Mouse (Mus musculus) limb, embryonic 11.5 days (tissue): ENCODE results near the gene Gm26741. TPM values are rescaled to one million over a fixed set of nuclear protein-coding genes. Genes with fewer than 3 reads are reported as not detected.

Source experiments
- ATAC-seq: fragments of 200-750 bp; cut with Nextera tagmentation; 2 replicates; pipeline ENCODE4 v1.8.0; 2017; ENCODE audit warnings: low read depth; ENCODE audit not compliant: insufficient number of reproducible peaks, low FRiP score, low TSS enrichment
- DNase-seq: peaks from one replicate; pipeline ENCODE4 v3.0.0-alpha.2; 2015; ENCODE audit warnings: low spot score
- H3K27ac ChIP-seq: fragments of 300-500 bp; sonication (generic); replicated peaks from 2 replicates; pipeline ENCODE4 v1.5.1; 2014; ENCODE audit warnings: low read depth, mild to moderate bottlenecking, low read length
- H3K27me3 ChIP-seq: fragments of 300-500 bp; sonication (generic); 2 replicates; pipeline ENCODE4 v1.6.1; 2014; ENCODE audit warnings: mild to moderate bottlenecking, low read length, mixed read lengths; ENCODE audit not compliant: control insufficient read depth, insufficient read depth
- H3K36me3 ChIP-seq: fragments of 300-500 bp; sonication (generic); 2 replicates; pipeline ENCODE4 v1.6.1; 2014; ENCODE audit warnings: mild to moderate bottlenecking, low read length, moderate library complexity, mixed read lengths; ENCODE audit not compliant: control insufficient read depth, insufficient read depth
- H3K4me1 ChIP-seq: fragments of 300-500 bp; sonication (generic); 2 replicates; pipeline ENCODE4 v1.6.1; 2014; ENCODE audit warnings: low read length, mixed read lengths; ENCODE audit not compliant: control insufficient read depth, insufficient read depth
- H3K4me2 ChIP-seq: fragments of 300-500 bp; sonication (generic); 2 replicates; pipeline ENCODE4 v1.6.1; 2014; ENCODE audit warnings: low read depth, mild to moderate bottlenecking, moderate library complexity; ENCODE audit not compliant: severe bottlenecking
- H3K4me3 ChIP-seq: fragments of 300-500 bp; sonication (generic); 2 replicates; pipeline ENCODE4 v1.5.1; 2014; ENCODE audit warnings: low read depth, low read length
- H3K9ac ChIP-seq: fragments of 300-500 bp; sonication (generic); 2 replicates; pipeline ENCODE4 v1.6.1; 2014; ENCODE audit warnings: mild to moderate bottlenecking, low read length
- H3K9me3 ChIP-seq: fragments of 300-500 bp; sonication (generic); 2 replicates; pipeline ENCODE4 v1.6.1; 2016; ENCODE audit warnings: low read length; ENCODE audit not compliant: control insufficient read depth
- WGBS: fragments of 180-500 bp; shearing (Covaris S2); extraction: QIAGEN DNeasy Blood & Tissue Kit; methylation state at CpG from one replicate; pipeline ENCODE4 v1.1.7; 2014; 5-methylcytosine and 5-hydroxymethylcytosine counted together
- polyA plus RNA-seq: library from polyadenylated mRNA; unstranded; fragments of >200 nt; fragmentation: Nextera tagmentation; extraction: Ambion mirVana; gene quantifications from 2 replicates; pipeline ENCODE4 v1.2.1, GENCODE M21; 2014

Gm26741 gene
- polyA plus RNA-seq, 1 experiment from 2014 or later, result not detected

GRCm38 (mm10) chr10:52360862-52361609 is 2.5 kb downstream of the Gm26741 start:
- no peak for DNase-seq
- Histone ChIP-seq H3K27me3 (no peaks in the 10 kb centered on the region), H3K9me3 (no peaks in the 10 kb centered on the region), H3K27ac (no peak overlapping the region), H3K4me2 (no peak overlapping the region), H3K4me3 (no peak overlapping the region), H3K36me3 (no peaks in the 10 kb centered on the region), H3K9ac (no peak overlapping the region), H3K4me1 (no peaks in the 10 kb centered on the region)
- 90% methylated on average over 9 of the region's 9 CpGs for WGBS
- ATAC-seq, result no peak

- WGBS, result 88% methylated on average over 4 of the region's 4 CpGs
- Histone ChIP-seq H3K27me3 (no peaks in the 10 kb centered on the region), H3K36me3 (no peaks in the 10 kb centered on the region), H3K4me3 (no peak overlapping the region), H3K4me2 (no peak overlapping the region), H3K9ac (no peak overlapping the region), H3K9me3 (no peaks in the 10 kb centered on the region), H3K4me1 (no peaks in the 10 kb centered on the region), H3K27ac (no peak overlapping the region)
- ATAC-seq, result no peak
- no peak for DNase-seq
Observed at GRCm38 (mm10) chr10:52368376-52368775, 9.8 kb downstream of the Gm26741 start.

GRCm38 (mm10) chr10:52373834-52374233 is 15.3 kb downstream of the Gm26741 start:
- WGBS, result 73% methylated on average over 4 of the region's 4 CpGs
- no peaks in the 10 kb centered on the region for H3K4me1 ChIP-seq

GRCm38 (mm10) chr10:52374651-52375050 is 16.1 kb downstream of the Gm26741 start:
- H3K4me2 ChIP-seq, result no peak overlapping the region
- no peak overlapping the region for H3K27ac ChIP-seq
- H3K9ac ChIP-seq, result no peak overlapping the region
- DNase-seq (no peak), ATAC-seq (no peak)
- H3K36me3 ChIP-seq, result no peaks in the 10 kb centered on the region
- H3K27me3 ChIP-seq, result no peaks in the 10 kb centered on the region
- H3K4me3 ChIP-seq, result no peak overlapping the region
- no peaks in the 10 kb centered on the region for H3K9me3 ChIP-seq
- 0 out of 2 replicates have a peak, but pooled peaks cover 3% of the 10 kb centered on the region for H3K4me1 ChIP-seq

More at GRCm38 (mm10) chr10:52373834-52374233, 15.3 kb downstream of the Gm26741 start:
- no peak overlapping the region for H3K9ac ChIP-seq
- H3K9me3 ChIP-seq, result no peaks in the 10 kb centered on the region
- H3K4me2 ChIP-seq, result no peak overlapping the region
- H3K27ac ChIP-seq, result no peak overlapping the region
- no peaks in the 10 kb centered on the region for H3K27me3 ChIP-seq
- no peak overlapping the region for H3K4me3 ChIP-seq
- no peaks in the 10 kb centered on the region for H3K36me3 ChIP-seq
- no peak for DNase-seq
- no peak for ATAC-seq

GRCm38 (mm10) chr10:52376422-52376821 is 17.9 kb downstream of the Gm26741 start:
- Histone ChIP-seq H3K9me3 (no peaks in the 10 kb centered on the region), H3K4me2 (no peak overlapping the region), H3K36me3 (no peaks in the 10 kb centered on the region), H3K27ac (no peak overlapping the region), H3K27me3 (no peaks in the 10 kb centered on the region), H3K9ac (no peak overlapping the region), H3K4me1 (0 out of 2 replicates have a peak, but pooled peaks cover 3% of the 10 kb centered on the region), H3K4me3 (no peak overlapping the region)
- DNase-seq (no peak), ATAC-seq (no peak)
- 86% methylated on average over 2 of the region's 2 CpGs for WGBS

- ATAC-seq, result no peak
- H3K9ac ChIP-seq, result no peak overlapping the region
- H3K27ac ChIP-seq, result no peak overlapping the region
- H3K4me1 ChIP-seq, result peaks cover 5% of the 10 kb centered on the region; the same call in 1 of the 2 replicates
- no peak overlapping the region for H3K4me3 ChIP-seq
- H3K4me2 ChIP-seq, result no peak overlapping the region
- DNase-seq, result no peak
- no peaks in the 10 kb centered on the region for H3K9me3 ChIP-seq
- no peaks in the 10 kb centered on the region for H3K27me3 ChIP-seq
- H3K36me3 ChIP-seq, result no peaks in the 10 kb centered on the region
- WGBS, result 89% methylated on average over 2 of the region's 2 CpGs
Observed at GRCm38 (mm10) chr10:52377813-52378212, 19.2 kb downstream of the Gm26741 start.

GRCm38 (mm10) chr10:52381321-52381801 is 22.8 kb downstream of the Gm26741 start:
- H3K27ac ChIP-seq, result peak overlapping the region; percentile 73; the same call in 1 of the 2 replicates
- H3K27me3 ChIP-seq, result no peaks in the 10 kb centered on the region
- H3K9ac ChIP-seq, result peak overlapping the region; percentile 89
- no peaks in the 10 kb centered on the region for H3K36me3 ChIP-seq
- peak overlapping the region; percentile 76 for H3K4me3 ChIP-seq
- no peak for DNase-seq
- H3K4me1 ChIP-seq, result peaks cover 8% of the 10 kb centered on the region; the same call in 1 of the 2 replicates
- peak; percentile 36 for ATAC-seq
- H3K4me2 ChIP-seq, result peak overlapping the region; percentile 73
- no peaks in the 10 kb centered on the region for H3K9me3 ChIP-seq
- WGBS, result 0% methylated on average over 19 of the region's 19 CpGs

- no peaks in the 10 kb centered on the region for H3K27me3 ChIP-seq
- ATAC-seq (peak; percentile 99), DNase-seq (peak; percentile 96)
- no peaks in the 10 kb centered on the region for H3K36me3 ChIP-seq
- no peaks in the 10 kb centered on the region for H3K9me3 ChIP-seq
- H3K9ac ChIP-seq, result peak within 1 kb of the TSS; percentile 89
- under 1% methylated on average over 55 of the region's 71 CpGs for WGBS
- peak within 1 kb of the TSS; percentile 73; the same call in 1 of the 2 replicates for H3K27ac ChIP-seq
- H3K4me3 ChIP-seq, result peak within 1 kb of the TSS; percentile 76
- H3K4me2 ChIP-seq, result peak within 1 kb of the TSS; percentile 73
- peaks cover 8% of the 10 kb centered on the region; the same call in 1 of the 2 replicates for H3K4me1 ChIP-seq
Observed at GRCm38 (mm10) chr10:52381845-52382591, 23.5 kb downstream of the Gm26741 start, which contains the start of gene Gopc. TSS of gene Gopc (minus strand) at chr10:52382124.
